Mouse (Mus musculus) olfactory bulb, adult 2 months (tissue): ENCODE results near the gene Rexo1.

Experiments
- CTCF ChIP-seq: fragments of 200-500 bp; IDR thresholded peaks from 2 replicates; pipeline ENCODE4 v1.5.1; 2012; ENCODE audit warnings: low read depth, mild to moderate bottlenecking, low read length, moderate library complexity; ENCODE audit not compliant: insufficient read depth
- POLR2A ChIP-seq: fragments of 200-500 bp; IDR thresholded peaks from 2 replicates; pipeline ENCODE4 v1.6.1; 2012; ENCODE audit warnings: mild to moderate bottlenecking, low read depth, low read length, moderate library complexity; ENCODE audit not compliant: insufficient read depth

GRCm38 (mm10) chr10:80575925-80576324, 14.6 kb upstream of the Rexo1 start:
- TF ChIP-seq CTCF (no peak), POLR2A (no peak)
